Mouse (Mus musculus) frontal cortex, postnatal 10 days (tissue): ENCODE results near the gene Zfp36l2.
A peak's percentile ranks its signal among the peaks of the same experiment; 100 is the strongest.
"Not testable (repeated sequence)": the region's sequence is repeated elsewhere in the genome, so short reads cannot be mapped to it uniquely, and the experiment has no call there.

ENCODE experiments used
- DNase-seq, 2 experiments: peaks; one replicate each; pipeline ENCODE4 v3.0.0; 2022; ENCODE audit warnings: low spot score in 2 of 2, mixed read lengths in 1 of 2

Zfp36l2 gene

DNA sequence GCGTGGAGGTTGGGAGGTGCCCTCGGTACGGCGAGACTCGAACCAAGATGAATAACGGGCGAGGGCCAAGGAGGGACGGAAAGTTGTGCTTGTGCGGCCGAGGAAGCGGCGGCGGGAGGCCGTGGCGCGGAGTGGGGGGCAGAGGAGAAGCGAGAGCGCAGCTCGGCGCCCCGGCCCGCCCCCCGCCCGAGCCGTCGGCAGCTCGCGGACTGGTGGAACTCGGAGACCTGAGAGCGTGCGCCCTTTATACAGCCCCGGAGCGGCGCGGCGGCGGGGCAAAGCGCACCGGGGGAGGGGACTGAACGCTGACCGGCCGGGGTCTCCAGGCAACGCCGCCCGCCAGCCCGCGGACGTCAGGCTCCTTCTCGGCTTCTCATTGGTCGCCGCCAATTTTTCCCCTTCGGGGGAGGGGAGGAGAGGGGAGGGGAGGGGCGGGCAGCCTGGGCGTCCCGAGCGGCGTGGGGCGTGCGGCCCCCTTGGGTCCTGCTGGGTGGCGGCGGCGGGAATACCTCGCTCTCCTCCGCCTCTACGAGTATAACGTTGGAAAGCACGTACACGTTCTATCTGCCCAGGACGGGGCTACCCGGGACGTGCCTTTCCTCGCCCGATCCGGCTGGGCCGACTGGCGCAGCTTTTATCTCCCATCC, at the start of gene Zfp36l2:
Gene Zfp36l2, minus strand, starts transcription at position 221 of the 647 bp plus-strand sequence.
- peak; percentile 88 to 89 for DNase-seq

DNA sequence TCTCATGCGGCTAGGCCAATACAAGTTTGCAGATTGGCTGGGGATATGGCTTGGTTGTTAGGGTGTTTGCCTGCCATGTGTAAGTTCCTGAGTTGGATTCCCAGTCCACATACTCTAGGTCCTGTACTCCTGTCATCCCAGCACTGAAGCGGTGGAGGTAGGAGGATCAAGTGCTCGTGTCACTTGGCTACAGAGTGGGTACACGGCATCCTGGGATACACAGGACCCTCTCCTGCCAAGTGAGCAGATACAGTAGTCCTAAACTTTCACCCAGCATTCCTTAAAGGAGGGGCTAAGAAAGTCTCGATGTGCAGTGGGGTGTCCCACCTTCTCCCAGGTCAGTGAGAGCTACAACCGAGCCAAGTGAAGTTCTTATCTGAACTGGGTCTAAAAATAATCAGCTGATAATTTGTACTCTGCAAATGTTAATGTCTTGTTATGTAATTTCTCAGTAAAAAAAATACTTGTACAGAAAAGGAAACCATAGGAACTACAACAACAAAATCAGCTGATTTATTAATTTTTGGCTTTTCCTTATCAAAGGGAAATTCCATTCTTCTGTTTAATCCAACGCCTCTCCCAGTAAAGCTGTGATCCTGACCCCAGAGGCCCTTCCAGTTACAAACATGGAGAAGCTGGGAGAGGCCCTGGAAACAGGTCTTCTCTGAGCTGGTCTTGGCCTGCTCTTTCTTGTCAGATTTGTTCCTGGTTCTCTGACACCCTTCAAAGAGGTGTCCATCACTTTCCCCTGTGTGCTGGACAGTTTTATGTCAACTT, 49.2 kb upstream of the Zfp36l2 start:
- DNase-seq = no peak

DNA sequence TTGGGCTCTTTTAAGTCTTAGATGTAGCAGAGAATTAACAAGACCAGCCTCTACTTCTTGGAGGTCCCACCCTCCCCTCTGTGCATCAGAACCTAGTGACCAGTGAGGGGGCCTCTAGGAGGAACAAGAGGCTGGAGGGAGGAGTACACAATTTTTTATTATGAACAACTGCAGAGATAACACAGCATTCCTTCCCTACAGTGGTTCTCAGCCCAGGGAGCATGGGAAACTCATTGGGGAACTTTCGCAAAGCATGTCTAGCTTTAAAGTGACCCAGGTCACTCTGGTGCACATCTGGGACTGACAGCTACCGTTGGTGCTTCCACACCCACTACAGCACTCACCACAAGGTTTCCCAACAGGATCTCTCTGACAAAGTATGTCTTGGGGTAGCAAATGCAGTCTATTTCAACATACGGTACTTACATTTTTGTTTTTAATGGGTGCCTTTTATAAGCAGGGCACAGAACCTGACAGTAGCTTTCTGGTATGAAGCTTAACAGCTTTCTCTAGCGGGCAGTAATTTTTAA, 47.7 kb upstream of the Zfp36l2 start:
- DNase-seq = no peak

DNA sequence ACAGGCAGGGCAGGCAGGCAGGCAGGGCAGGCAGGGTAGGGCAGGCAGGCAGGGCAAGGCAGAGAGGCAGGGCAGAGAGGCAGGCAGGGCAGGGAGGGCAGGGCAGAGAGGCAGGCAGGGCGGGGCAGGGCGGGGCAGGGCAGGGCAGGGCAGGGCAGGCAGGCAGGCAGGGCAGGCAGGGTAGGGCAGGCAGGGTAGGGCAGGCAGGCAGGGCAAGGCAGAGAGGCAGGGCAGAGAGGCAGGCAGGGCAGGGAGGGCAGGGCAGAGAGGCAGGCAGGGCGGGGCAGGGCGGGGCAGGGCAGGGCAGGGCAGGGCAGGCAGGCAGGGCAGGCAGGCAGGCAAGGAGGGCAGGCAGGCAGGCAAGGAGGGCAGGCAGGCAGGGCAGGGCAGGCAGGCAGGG, 47.0 kb upstream of the Zfp36l2 start:
- not testable (repeated sequence) for DNase-seq

DNA sequence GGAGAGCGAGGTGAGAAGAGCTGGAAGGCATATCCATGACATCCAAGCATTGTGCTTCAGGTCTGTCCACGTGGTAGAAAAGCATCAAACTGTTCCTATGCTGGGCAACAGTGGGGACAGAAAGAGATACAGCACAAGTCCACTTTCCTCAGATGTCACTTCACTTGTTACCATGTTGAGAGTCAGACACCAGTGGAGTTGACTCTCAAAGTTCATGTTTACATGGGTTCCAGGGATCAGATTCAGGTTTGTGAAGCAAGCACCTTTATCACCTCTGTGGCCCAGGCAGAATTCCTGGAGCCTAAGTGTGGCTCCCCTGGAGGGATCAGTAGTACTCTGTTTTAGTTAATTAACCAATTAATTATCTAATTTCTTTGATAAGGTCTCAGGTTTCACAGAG, 46.0 kb upstream of the Zfp36l2 start:
- DNase-seq = no peak

DNA sequence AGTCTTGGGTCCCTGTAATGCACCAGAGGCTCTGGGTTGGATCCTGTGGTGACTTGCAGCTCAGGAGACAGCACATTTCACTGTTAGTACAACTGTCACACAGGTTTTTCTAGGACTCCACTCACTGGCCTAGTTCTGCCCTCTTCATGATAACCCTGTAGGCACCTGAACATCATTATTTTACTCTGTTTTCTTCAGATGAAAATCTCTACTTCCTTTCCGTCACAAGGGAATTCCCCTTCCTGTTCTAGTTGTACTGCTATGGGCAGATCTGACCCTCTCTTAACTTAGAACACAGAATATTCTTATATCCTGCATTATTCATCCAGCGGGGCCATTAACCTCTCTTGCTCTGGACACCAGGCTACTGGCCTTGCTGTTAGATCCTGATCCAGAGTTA, 43.6 kb upstream of the Zfp36l2 start:
- DNase-seq = no peak

DNA sequence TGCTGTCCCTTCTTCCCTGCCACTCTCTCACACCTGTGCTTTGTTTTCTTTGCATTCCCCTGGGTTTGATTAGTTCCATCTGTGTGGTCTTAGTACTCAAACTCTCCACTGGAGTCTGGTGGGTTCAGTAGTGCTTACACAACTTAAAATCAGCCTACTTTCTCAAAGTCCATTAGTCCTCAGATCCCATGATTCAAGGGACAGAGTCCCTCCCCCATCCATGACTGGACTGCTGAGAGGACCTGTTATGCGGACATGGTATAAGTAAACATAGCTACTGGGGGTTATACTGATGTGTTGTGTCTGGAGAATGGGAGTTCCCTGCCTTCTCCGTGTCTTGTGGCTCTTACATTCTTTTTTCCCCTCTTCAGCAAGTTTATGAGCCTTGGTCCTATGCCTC, 40.5 kb upstream of the Zfp36l2 start:
- DNase-seq = no peak

DNA sequence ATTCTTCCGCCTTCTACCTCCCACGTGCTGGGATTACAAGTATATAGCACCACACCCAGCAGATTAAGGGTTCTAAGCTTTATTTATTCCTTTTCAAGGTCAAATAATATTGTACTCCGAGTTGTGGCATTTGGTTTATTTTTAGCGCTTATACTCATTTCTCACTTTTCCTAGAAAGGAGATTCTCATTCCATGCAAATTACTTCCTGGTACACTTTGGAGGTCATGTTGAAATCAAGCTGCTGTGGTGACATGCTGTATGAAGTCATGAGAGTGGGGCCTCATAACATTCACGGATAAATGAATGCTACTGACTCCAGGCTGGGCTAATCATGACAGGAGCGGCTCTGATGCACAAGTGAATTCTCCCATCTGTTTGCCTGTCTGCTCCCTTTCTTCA, 38.9 kb upstream of the Zfp36l2 start:
- DNase-seq = no peak

DNA sequence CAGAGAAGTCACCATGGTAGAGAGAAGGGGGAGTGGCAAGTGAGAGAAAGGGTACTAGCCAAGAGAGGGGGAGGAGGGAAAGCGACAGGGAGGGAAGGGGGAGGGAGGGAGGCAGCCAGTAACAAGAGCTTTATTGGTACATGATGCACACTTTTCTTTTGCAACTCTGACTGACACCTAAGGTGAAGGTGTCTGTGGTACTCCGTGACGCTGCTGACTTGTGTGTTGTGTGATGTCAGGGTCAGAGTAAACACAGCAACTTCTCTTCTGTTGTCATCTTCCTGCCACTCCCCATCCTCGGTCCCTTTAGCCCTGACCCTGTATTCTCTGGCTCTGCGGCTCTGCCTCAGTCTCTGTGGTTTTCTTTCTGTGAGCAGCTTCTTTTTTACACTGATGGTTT, 38.5 kb upstream of the Zfp36l2 start:
- no peak for DNase-seq

DNA sequence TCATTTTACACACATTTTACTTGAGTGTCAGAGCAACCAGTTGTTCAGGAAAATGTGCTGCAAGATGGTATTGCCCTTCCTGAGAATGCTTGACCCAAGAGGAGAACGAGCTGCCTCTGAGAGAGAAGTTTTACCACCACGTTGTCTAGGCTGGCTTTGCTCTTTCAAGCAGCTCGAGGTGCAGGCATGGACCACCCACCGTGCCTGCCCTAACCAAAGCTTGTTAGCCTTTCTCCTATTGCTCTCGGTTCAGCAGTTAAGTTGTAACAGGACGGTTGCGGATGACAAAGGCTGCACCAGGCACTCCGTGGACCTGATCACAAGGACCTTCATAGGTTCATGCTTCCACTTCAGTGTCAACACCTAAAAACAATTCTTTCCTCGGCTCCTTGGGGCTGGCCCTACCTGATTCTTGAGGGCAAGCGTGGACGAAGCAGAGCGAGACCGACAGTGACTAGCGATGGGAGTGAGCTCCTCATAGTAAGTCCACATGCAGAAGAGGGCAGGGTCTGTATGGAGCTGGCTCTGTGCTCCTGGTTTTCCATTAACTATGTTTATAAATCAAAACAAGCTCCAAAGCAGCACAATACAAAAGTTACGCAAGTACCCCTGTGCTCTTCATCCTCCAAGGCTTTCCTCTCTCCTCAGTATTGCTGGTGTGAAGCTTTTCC, 36.6 kb upstream of the Zfp36l2 start:
- DNase-seq = no peak

DNA sequence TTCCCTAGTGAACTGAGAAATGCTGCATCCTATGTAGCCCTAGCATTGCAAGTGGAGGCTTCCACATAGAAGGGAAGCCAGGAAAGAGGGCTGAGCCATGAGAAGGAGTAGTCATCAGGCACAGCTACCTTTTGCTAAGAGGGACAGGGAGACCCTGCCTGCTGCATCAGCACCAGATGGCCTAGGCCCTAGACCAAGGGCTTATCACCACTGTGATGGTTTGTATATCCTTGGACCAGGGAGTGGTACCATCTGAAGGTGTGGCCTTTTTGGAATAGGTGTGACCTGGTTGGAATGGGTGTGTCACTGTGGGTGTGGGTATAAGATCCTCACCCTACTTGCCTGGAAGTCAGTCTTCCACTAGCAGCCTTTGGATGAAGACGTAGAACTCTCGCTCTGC, 31.1 kb upstream of the Zfp36l2 start:
- DNase-seq = not testable (repeated sequence)

DNA sequence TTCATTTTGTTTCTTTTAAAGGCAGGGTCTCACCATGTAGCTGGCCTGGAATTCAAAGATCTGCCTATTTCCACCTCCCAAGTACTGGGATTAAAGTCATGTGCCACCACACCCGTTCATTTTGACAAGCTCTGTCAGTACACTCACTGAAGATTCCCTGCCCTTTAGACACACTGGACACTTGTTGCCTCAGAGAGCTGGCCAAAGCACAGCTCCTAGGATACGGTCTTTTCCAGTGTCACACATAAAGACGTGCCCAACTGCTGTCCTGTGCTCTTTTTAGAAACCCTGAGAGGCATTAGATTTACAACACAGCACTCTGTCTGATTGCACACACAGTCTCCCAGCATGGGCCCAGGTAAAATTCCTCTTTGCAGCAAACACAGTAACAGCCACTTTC, 29.9 kb upstream of the Zfp36l2 start:
- no peak for DNase-seq

DNA sequence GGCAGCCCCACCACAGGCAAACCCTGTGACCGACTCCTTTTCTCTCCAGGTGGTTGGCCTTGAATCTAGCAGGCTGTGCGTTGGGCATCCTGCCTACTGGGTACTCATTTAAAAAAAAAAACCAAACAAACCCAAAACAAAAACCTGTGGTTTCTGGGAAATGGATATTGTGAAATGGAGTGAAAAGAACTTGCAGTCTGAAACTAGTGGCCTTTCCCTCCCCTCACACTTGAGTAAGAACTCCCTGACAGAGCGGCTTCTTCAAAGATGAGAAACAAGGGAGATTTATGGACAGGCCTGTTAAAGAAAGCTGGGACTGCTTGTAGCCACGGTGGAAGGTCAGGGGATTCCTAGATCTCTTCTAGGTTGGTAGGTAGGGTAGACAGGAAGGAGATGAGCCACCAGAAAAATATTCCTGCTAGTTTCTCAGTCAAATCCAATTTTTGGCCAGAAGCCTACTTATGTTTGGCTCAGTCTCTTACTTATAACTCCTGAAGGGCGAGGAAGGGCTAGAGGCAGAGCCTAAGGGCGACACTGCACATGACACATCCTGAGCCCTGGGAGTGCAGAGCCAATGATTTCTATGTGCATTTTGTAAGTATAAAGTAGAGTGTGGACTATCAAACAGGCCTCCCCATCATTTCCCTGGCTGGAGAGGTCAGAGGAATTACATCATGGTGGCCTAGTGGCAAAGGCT, 27.7 kb upstream of the Zfp36l2 start:
- DNase-seq = no peak

DNA sequence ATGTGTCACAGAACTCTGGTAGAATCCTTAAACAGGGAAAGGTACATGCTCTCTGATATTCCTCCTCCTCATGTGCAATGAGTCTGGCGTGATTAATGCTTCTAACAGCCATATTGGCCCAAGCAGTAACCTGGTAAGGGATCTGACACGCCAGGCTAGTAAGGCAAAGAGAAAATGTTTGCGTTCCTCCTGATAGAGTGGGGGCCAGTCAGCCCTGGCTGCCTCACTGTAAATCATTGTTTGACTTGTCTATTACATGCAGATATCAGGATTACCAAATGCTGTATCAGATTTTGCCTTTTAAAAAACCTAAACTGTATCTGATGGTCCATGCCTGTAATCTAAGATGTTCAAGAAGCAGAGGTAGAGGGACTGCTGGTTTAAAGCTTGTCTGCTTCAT, 25.7 kb upstream of the Zfp36l2 start:
- DNase-seq = no peak

DNA sequence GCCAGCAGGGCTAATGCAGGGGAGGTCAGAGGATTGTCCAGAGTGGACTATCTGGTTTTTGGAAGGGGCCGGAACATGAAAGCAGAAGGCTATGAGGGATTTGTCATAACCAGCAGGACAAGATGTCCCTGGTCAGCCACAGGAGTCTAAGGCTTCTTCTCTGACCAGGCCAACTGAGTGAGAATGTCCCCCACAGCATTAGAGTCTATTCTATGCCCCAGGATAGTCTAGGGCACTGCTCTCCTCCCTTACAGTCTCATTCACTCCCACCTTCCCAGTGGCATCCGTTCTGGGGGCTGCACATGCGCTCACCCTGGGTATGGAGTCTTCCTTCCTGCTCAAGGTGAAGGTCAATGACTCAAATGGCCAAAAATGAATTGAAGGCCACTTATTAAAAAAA, 19.9 kb upstream of the Zfp36l2 start:
- no peak for DNase-seq

DNA sequence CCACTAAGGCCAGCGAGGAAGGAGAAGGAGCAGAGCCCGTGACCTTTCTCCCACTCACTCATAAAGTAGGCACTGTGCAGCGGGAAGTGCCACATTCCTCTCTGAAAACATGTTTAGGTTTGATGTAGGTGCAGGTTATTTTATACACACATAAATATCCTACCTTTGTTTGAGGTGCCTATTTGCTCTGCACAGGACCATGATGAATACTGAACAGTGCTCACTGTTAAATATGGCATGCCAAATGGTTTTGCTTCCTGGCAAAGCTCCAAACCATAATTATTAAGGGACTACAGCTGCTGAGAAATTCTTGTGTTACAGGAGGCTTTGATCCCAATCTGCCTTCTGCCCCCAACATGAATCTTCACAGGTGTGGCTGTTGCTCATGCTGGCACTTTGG, 18.5 kb upstream of the Zfp36l2 start:
- no peak for DNase-seq

DNA sequence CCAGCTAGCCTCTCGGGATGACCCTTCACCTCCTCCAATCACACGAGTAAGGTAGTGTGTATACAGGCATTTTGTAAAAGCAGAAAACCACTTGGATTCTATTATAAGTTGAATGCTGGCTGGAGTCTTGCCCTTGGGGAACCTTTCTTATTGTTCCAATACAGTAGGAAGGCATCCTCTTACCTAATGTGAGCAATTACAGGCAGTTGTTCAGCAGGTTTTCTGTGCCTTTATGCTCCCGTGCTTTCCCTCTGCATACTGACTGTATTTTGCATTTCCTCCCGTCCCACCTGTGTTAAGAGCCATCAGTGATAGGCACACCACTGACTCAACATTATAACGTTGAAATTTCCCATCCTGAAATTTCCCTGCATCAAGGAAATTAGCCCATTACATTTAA, 17.2 kb upstream of the Zfp36l2 start:
- DNase-seq = no peak

DNA sequence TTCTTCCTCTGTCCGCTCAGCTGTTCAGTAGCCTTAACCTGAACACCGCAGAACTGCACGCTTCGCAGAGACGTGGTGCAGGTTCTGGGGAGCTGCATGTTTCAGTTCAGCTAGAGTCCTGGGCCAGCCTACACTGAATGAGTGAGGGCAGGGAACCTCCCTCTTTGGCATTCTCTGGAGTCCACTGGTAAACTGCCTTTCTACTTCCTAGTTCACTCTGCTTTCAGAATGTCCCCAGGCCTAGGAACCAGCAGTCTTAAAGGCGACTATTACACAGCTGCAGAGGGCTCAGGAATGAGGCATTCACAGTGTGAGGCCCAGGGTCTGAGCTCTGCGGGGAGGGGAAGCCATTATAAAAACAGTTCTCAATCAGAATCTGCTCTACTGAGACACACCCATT, 15.6 kb upstream of the Zfp36l2 start:
- no peak for DNase-seq

DNA sequence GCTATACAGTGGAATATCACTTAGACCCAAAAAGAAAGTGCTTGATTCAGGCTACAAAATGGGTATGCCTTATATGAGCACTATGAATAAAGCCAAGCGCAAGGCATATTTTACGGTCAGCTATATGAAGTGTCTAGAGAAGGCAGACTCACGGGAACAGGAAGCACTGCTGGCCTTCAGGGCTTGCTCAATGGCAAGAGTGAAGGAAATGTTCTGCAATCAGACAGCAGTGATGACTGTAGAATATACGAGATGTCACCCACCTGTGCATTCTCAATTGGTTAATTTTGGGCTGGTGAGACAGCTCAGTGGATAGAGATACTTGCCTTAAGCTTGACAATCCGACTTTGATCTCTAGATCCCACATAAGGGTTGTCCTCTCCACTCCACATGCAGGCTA, 13.4 kb upstream of the Zfp36l2 start:
- no peak for DNase-seq

DNA sequence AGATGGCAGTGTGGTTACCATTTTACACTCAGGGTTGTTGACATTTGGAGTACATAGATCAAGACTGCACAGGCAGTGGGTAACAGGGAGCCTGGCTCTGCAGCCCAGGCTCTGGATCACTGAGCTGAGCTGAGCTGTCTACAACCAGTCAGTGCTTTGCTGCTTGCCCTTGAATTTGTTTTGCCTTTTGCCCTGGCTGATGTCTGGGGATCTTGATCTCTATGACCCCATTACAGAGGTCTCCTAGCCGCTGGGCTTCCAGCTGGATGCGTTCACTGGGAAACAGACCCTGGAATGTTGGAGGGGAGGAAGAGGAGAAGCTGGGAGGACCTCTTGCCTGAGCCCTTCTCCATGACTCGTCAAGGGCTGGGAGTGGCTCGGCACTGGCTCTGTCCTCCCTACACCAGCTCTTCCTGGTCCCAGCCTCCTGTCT, 10.2 kb upstream of the Zfp36l2 start:
- no peak for DNase-seq

DNA sequence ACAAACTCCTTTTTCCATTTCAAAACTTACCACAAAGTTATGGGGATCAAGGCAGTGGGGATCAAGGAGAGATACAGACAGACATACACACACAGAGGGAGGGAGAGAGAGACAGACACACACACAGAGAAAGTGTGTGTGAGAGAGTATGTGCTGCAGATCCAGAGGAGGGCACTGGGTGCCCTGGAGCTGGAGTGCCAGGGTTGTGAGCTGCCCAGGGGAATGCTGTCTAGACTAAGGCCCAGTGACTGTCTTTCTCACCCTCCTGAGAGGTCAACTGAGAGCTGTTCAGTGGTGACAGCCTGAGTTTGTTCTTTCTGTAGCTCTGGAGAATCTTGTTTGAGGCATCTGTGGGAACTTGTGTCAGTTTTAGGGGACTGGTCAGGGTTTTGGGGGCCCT, 8.6 kb upstream of the Zfp36l2 start:
- DNase-seq = no peak

DNA sequence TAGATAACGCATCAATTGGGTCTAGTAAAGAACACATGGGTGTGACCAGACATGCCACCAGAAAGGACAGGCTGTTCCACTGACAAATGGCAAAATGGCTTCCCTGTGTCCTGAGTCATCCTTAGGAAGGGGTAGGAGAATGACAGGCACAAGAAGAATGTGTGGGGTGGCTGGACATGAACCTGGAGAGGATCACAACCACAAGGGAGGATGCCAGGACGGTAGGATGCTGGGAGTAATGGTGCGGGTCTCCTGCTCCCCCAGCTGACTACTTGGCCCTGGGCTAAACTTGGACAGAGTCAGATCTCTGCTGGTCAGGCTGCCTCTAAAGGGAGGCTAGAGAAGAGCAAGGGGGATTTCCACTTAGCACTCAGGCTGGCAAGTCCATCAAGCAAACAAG, 8.1 kb upstream of the Zfp36l2 start:
- DNase-seq = no peak
